Mouse (Mus musculus) CD4-positive helper T cell, adult 2 months (primary cell): ENCODE results near the gene Cpt1a.

ENCODE experiments used
- DNase-seq: peaks from one replicate; pipeline ENCODE4 v3.0.0-alpha.2; 2012; ENCODE audit warnings: low read depth, missing footprints, low spot score

Cpt1a gene

GRCm38 (mm10) chr19:3365089-3365488, 43.0 kb downstream of the Cpt1a start:
- no peak for DNase-seq

GRCm38 (mm10) chr19:3368276-3368675, 46.1 kb downstream of the Cpt1a start:
- no peak for DNase-seq

- DNase-seq = no peak
These were observed 51.2 kb downstream of the Cpt1a start for GRCm38 (mm10) chr19:3373380-3373779.

- peak; percentile 11 for DNase-seq
These were observed 51.9 kb downstream of the Cpt1a start for GRCm38 (mm10) chr19:3374028-3374427.

- no peak for DNase-seq
These were observed 53.9 kb downstream of the Cpt1a start for GRCm38 (mm10) chr19:3375945-3376495.

GRCm38 (mm10) chr19:3376966-3377715, 55.0 kb downstream of the Cpt1a start:
- DNase-seq = no peak

- no peak for DNase-seq
These were observed 56.5 kb downstream of the Cpt1a start for GRCm38 (mm10) chr19:3378614-3379013.

- peak; percentile 22 for DNase-seq
These were observed 65.9 kb downstream of the Cpt1a start for GRCm38 (mm10) chr19:3388061-3388460.

- peak; percentile 90 for DNase-seq
These were observed 66.5 kb downstream of the Cpt1a start, which contains the start of gene Tesmin for GRCm38 (mm10) chr19:3388629-3389057. Tesmin (plus strand) TSS chr19:3388857.

GRCm38 (mm10) chr19:3389089-3389488, 67.0 kb downstream of the Cpt1a start:
- peak; percentile 94 for DNase-seq

GRCm38 (mm10) chr19:3392384-3392783, 70.2 kb downstream of the Cpt1a start:
- DNase-seq = no peak

GRCm38 (mm10) chr19:3394216-3394615, 72.1 kb downstream of the Cpt1a start:
- no peak for DNase-seq

- no peak for DNase-seq
These were observed 77.9 kb downstream of the Cpt1a start for GRCm38 (mm10) chr19:3400057-3400456.

- no peak for DNase-seq
These were observed 79.4 kb downstream of the Cpt1a start for GRCm38 (mm10) chr19:3401504-3401903.

GRCm38 (mm10) chr19:3401943-3402342, 79.8 kb downstream of the Cpt1a start:
- no peak for DNase-seq

GRCm38 (mm10) chr19:3402390-3402789, 80.3 kb downstream of the Cpt1a start:
- DNase-seq = no peak

- DNase-seq = no peak
These were observed 81.9 kb downstream of the Cpt1a start for GRCm38 (mm10) chr19:3404030-3404429.

- no peak for DNase-seq
These were observed 83.6 kb downstream of the Cpt1a start for GRCm38 (mm10) chr19:3405531-3406281.

- no peak for DNase-seq
These were observed 92.2 kb downstream of the Cpt1a start, which contains the start of gene Gal for GRCm38 (mm10) chr19:3414268-3414733. Gal (minus strand) TSS chr19:3414544.

GRCm38 (mm10) chr19:3419251-3419650, 97.1 kb downstream of the Cpt1a start:
- DNase-seq = no peak

GRCm38 (mm10) chr19:3422488-3422887, 100.4 kb downstream of the Cpt1a start:
- no peak for DNase-seq

- DNase-seq = no peak
These were observed 100.8 kb downstream of the Cpt1a start for GRCm38 (mm10) chr19:3422981-3423380.
